Mouse (Mus musculus): ENCODE measurements around the gene Bcdin3d.

Bcdin3d gene

DNA sequence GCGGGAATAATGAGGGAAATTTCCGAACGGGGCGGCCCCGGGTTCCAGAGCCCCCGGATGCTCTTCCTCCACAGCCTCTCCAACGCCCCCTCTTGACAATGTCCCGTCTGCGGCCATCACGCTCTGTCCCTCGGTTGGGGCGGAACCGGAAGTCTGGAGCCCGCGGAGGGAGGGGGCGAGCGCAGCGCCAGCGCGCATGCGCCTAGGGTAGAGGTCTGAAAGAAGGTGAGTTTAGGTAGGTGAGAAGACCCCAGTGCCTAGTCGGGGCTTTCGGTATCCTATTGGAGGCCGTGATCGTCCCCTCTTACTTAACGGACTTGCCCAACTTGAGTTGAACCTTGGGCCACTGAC is at the start of gene Bcdin3d:
Gene Bcdin3d (minus strand): TSS at position 155 of the 351 bp plus-strand sequence.
- DNase-seq (ENCODE audit: low spot score in 2 of 2): peak; percentile 52 to 83

DNA sequence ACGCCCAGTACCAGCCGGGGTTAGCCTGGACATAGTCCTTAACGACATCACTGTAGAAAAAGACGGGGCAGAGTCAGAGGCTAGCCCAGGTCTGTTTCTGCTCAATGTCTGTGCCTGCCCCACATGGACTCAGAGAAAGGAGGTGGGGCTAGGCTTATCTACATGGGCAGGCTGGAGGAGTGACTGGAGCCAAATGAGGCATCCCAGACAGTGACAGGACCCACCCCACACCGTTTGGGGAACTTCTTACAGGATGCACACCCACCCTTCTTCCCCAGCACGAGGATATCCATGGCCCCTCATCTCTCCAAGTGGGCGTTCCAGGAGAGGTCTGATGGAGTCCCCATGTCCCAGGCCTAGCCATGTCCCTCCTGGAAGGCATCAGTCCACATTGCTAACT is 45.8 kb upstream of the Bcdin3d start:
- DNase-seq (ENCODE audit: low spot score in 2 of 2): no peak

DNA sequence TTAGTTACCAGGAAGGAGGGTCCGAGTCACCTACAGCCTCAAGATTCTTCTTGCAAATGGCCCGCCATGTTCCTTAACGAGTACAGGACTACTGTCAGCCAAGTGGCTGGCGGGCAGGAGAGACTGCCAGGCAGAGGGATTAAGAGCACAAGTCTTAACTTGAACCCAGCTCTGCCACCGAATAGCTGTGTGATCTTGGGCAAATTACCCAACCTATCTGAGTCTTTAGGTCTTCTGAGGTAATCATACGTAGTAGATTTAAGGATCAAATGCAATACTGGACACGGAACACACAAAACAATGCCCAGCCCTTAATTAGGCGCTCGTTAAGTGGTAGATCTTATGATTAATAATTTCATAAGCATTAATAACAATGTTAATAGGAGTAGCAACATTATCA is 45.1 kb upstream of the Bcdin3d start:
- no peak for DNase-seq (ENCODE audit: low spot score in 2 of 2)

DNA sequence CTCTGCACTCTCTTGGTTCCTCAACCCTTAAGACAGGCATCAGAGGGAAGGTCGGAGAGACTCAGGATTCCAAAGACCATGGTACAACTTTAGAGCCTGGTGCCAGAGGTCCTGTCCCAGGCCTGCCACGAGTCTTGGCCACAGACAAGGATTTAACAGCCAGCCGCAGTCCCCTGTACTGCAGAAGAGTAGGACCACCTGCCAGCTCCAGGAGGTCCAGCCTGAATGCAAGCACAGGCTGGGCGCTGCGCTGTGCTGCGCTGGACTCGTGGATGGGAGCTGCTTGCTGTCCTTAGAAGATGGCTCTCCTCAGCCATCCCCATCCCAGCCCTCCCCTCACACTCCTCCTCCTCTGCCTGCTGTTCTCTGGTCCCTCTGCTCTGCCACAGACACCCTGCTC is 43.2 kb upstream of the Bcdin3d start:
- DNase-seq (ENCODE audit: low spot score in 2 of 2): no peak

DNA sequence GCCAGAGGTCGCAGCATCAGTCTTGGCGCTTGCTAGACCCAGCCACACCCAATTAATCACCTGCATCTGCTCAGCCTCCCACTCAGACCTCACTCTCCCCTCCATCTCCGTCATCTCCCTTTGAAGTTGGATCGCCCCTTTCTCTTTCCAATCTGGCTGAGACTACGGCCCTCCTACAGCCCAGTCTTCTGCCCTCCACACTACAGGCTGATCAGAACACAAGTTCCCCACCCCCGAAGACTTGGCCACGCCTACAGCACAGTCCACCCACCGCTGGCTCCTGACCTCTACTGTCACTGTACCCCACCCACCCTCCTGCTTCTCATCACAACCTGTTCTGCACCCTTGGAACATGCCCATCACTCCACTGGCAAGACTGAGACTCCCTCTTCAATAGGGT is 42.2 kb upstream of the Bcdin3d start:
- DNase-seq (ENCODE audit: low spot score in 2 of 2): no peak

DNA sequence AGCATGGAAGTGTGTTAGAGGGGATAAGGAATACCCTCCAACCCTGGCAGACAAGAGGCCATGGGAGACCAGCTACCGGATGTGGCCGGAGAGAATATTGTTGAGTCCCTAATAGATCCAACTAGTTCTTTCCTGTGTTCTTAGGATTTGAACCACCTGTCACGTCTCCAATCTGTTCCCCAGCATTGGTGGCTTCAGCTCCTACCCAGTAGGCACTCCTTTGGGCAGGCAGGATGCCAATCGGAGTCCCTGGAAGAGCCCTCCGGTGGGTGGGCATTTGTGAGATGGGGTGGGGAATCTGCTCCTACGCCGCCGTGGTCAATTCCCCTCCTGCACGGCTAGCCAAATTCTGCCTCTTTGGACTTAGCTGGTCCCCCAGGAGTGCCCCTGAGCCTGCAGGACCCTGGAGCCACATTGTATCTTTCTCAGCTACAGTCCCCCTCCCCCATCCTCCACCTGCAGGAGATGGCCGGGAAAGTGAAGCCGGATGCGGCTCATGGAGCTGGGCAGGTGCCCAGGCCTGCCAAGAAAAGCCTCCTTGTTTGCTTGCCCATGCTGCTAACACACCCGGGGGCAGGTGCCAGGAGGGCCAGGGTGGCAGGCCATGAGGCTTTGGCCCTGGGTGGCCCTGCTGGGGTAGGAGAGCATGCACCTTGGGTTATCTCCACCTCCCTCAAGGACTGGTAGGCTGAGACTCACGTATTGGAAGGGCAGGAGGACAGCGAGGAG is 37.4 kb upstream of the Bcdin3d start:
- DNase-seq (ENCODE audit: low spot score in 2 of 2): no peak

DNA sequence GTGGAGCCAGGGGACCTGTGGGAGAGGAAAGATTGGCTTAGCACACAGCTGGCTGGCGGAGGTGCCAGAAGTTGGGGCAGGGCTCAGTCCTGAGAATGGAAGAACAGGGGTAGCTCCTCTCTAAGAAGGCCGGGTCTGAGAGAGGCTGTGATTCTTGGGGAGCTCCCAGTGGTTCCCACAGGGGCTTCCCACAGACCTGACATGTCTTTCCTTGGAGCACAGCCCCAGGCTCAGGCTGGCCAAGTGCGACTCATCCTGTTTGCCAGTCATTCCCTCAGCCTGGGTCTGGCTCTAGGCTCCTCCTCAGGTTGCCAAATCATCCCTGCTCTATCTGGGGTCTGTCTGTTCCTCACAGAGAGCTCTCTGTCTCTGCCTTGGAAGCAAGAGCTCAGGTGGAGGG is 36.1 kb upstream of the Bcdin3d start:
- DNase-seq (ENCODE audit: low spot score in 2 of 2): no peak

DNA sequence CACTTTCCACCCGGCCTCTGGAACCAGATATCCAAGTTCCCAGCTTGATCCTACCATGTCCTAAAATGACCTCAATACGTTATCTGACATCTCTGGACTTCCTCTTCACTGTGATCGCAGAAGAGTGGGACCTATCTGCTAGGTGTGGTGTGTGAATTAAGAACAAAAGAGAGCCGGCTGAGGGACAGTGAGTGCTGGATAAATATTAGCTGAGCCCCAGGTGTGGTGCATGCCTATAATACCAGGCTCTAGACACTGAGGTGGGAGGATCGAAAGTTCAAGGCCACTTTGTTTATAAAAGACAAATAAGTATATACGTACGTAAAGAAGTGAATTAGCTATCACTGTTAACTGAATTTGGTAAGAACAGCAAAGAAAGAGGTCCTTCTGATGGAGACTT is 35.3 kb upstream of the Bcdin3d start:
- DNase-seq (ENCODE audit: low spot score in 2 of 2): no peak

DNA sequence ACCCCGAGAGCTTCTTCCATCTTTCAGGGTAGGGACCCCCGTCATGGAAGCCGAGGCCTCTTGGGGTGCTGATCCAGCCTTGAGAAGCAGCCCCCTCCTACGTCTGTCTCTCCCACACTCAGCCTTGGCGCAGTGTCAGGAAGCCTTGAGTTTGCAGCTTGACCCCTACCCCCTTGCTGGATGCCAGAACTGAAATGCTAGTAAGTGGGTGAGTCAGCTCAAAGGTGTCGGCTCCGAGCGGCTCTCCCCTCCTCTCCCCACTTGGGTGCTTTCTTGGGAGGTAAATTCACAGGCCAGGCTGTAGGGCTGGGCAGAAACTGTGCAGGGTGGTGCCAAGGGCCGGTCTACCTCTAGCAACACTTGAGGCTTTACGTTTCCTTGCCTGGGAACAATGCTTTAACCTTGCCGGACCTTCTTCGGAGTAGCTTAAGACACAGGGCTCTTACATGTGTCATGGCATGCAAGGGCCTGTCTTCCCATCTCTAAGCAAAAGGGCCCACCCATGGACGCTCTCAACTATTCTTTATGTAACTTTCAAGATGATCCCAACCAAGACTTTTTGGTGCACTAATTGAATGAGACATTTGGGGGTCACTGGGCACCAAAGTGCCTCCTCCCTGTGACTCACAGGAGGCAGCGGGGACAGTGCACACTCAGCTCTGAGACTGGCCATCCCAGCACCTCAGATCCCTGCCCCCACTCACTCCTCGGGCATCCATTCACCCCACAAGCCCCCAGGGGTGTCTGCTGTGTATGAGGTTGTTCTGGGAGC is 31.0 kb upstream of the Bcdin3d start:
- no peak for DNase-seq (ENCODE audit: low spot score in 2 of 2)

DNA sequence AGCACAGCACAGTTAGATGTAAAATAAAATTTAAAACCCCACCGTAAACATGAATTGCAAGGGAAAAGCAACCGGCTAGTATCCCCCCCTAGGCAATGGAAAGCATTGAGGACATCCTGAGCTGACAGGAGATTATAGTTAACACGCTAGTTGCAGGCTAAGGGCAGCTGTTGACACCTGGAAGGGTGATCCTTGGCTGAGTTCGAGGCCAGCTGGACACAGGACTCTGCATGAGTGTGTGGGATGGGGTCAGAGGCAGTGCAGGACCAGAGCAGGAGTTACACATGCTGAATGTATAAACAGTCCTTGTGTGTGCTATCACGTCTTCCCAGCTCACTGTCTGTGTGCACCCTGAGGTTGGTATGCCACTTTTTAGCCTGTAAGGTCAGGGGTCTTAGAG is 28.7 kb upstream of the Bcdin3d start:
- DNase-seq (ENCODE audit: low spot score in 2 of 2): no peak

DNA sequence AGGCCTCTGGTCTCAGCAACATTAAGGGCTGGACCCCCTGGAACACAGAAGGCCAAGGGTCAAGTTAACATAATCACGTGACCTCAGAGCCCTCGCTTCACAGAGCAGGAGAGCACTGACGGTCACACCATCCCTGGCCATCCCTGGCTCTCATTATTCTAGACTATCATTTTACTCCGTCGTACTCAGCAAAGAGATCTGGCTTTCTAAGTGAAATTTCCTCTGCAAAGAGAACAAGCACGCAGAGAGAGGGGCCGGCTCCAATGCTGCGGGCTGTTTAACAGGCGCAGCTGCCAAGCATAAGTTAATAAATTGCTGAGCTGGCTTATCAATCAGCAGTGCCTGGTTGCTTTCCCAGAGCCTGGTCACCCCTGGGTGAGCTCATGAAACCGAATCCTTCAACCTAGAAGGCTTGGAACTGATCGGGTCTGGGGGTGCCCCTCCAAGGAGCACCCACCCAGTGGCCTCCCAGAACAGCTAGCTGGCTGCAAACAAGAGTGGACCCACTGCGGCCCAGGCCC is 27.8 kb upstream of the Bcdin3d start:
- no peak for DNase-seq (ENCODE audit: low spot score in 2 of 2)

DNA sequence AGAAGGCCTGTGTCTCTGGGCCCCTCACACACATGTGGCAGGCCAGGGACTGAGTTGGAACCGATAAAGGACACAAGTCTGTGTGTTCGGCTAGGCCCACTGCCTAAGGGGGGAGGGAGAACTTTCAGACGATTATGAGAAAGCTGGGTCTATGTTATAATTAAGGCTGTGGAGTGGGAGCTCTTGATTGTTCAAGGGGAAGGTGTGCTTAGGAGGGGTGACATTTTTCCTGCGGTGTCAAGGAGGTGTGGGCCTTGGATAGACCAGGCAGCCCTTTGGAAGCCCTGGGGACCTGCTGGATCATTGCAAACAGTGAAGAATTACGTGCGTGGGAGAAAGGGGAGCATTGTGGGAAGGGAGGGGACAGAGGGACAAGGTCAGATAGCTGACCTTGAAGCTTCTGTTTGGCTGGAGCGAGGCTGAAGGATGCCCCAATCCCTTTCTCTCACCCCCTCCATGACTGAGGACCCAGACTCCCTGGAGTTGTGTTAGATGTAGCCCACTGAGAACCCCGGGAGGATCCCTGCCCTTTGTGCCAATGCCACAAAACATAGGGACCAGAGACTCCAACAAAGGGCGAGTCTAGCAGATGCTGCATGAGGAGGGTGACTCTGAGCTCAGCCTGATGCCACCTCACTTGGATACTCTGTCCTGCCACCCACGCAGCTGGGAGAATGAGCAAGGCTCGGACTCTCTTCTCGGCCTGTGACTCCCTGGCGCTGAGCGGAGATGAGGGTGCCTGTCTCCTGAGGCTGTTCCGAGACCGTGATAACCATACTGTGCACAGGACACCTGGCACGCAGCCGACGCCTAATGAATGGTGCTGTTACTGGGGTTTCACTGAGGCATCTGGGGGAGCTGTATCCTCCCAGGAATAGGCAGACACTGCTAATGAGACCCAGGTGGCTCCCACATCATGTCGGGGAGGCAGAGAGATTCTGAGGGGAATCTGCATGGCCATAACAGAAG is 27.0 kb upstream of the Bcdin3d start:
- peak; percentile 68 to 75 for DNase-seq (ENCODE audit: low spot score in 2 of 2)

DNA sequence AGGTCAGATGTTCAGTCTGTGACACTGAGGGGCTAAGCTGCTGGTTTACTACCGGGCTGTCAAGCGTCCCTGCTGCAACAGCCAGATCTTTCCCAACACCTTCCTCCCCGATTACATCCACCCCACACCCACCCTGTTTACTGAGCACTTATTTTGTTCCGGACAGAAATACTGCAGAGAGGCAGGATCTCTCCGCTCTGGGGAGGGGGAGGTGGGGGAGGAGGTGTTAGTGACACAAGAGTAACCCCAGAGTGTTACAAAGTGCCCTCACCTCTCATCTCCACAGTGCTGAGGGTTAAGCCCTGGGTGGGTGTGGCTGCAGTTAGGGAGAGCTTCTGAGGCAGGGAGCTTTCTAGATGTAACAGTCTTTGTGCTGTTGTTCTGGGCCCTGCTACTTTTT is 25.8 kb upstream of the Bcdin3d start:
- DNase-seq (ENCODE audit: low spot score in 2 of 2): no peak

DNA sequence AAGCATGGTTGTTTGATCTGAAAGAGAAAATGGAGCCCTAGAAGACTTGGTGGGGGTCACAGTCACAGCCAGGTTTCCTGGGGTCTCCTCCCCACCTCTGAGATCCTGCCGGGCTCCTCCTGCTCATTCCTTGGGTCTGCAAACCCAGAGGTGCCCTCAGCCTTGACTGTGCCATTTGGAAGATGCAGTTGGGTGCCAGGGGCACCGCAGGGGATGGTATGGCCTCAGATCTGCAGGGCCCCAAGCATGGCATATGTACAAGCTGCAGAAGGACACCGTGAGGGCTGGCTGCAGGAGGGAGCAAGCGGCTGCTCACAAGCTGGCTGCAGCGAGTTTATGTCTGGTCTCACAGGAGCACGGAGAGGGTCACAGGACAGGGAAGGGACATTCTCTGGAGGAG is 25.2 kb upstream of the Bcdin3d start:
- DNase-seq (ENCODE audit: low spot score in 2 of 2): no peak

DNA sequence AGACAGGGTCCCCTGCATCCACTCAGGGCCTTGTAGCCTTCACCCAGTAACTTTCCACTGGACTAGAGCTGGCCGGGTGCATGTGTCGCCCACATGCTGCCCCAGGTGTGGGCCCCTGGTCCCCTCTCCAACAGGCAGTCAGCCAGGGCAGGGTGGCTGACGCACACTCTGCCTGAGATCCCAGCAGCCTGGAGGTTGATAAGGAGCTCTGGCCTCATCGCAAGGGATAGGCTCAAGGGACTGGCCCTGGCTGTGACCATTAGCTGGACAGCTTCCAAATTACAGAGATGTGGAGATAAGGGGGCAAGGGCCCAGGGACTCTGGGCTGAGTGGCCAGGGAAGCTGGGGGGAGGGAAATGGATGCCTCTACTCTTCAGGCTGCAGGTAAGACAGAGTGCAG is 24.3 kb upstream of the Bcdin3d start:
- DNase-seq (ENCODE audit: low spot score in 2 of 2): no peak

DNA sequence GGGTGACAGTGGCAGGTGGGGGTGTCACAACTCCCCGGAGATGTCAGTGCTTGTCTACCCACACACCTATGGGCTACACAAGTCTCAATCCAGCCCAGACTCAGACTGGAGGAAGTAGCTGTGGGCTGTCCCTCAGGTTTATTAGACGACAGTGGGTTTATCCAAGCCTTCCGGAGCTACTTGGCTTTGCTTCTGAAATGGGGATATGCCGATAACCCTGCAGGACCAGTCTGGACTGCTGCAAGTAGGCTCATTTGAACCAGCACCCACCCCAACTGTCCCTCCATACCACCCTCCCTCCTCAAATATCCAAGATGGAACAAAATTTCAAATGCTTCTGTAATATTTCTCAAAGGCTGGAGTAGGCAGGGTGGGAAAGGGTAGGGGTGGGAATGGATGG is 23.8 kb upstream of the Bcdin3d start:
- no peak for DNase-seq (ENCODE audit: low spot score in 2 of 2)

DNA sequence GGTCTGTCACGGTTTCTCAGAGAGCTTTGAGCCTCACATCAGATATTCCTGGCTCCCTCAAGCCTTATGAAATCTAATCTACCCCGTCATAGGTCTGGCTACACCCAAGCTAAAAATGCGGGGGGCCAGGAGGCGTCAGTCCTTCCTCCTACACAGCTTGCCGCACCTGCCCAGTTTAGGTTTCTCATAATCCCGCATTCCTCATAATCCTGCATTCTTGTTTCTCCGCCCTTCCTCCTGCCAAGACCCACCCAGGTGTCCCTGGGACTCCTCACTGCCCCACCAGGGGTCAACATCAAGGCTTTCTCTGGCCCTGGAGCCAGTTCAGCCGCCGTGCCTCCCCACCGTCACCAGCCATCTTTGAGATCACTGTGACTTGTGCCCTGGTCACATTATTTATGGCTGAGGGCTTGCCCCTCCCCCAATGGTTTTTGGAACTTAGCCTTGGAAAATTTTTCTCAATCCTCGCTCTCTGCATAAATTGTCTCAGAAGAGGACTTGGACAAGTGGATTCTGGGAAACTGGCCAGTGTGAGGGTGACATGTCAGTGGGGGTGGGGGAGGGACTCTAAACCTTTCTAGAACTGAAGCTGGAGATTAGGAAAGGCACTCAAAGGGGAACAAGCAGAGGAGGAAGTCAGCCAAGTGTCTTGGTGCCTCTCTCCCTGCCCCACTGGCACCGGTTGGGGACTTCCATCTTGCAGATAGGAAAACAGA is 23.2 kb upstream of the Bcdin3d start:
- DNase-seq (ENCODE audit: low spot score in 2 of 2): peak; percentile 55 to 80

DNA sequence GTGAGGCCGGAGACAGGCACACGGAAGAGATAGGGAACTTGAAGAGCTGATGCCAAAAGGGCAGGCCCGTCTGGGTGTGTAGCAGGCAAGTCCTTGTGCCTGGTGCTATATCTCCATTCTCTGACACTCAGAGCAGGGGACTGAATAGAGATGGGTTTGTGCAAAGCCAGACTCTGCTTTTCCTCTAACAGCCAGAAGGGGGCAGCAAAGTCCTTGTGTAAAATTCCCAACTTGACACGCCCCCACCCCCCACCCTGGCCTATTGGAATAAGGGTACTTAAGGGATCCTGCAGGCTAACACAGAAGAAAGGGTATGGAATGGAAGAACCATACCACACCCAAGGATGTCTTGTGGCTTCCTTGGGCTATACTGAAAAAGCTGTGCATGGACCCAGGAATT is 22.5 kb upstream of the Bcdin3d start:
- DNase-seq (ENCODE audit: low spot score in 2 of 2): peak in 1 of 2 experiments; percentile 75

DNA sequence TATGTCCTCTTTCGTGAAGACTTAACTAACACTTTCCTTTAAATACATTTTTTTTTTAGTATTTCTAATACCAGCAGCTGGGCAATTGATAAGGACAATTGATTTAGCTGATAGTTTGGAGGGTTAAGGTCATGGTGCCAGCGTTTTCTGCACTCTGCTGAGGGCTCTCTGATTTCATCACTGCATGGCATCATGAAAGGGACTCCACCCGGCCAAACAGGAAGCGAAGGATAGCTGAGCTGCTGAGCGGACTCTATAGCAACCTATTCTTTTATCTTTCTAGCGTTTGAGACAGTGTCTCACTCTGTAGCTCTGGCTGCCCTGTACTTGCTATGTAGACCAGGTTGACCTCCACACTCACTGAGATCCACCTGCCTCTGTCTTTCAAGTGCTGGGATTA is 10.2 kb upstream of the Bcdin3d start:
- no peak for DNase-seq (ENCODE audit: low spot score in 2 of 2)

DNA sequence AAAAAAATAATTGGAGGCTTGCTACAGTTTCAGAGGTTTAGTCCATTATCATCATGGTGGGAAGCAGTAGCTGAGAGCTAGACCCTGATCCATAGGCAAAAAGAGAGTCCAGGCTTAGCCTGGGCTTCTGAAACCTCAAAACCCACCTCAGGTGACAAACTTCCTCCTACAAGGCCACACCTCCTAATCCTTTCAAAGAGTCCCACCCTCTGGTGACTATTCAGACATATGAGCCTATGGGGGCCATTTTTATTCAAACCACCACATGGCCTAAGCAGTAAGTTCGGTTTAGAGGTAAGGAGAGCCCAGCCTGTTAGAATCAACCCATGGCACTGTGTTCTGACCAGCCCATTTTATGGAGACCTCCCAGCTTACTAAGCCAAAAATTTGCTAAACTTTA is 1.3 kb upstream of the Bcdin3d start:
- DNase-seq (ENCODE audit: low spot score in 2 of 2): no peak

DNA sequence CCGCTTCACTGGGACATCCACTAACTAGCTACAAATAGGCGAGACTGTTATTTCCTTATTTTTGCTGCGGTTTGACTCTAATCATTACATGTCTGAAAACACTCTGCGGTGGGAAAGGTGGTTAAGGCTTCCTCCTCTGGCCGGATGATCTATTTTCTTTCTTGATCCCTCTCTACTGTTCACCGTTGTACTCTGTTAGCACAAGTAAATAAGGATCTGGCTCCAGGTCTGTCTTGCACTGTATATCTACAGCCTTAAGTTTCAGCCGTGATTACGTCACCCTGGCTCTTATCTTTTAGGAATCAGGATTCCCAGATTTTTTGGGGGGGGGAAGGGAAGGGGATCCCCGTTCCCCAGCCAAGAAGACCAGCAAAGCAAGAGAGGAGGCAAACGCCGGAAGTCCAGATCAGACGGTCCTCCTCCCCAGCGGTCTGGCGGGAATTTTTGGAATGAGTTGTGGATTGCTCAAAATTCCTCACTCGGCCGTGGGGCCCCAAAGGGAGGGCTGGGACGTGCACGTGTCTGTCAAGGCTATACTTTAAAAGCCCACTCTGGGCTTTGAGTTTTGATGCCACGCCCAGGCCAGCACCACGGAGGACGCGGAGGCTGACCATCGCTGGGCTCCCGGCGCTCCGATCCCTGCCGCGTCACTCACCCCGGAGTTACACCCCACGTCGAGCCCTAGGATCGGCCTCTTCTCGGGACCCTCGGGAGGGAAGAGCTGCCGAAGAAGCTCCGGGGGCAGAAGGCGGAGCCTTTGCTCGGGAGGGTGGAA is 542 bp downstream of the Bcdin3d start:
- peak in 1 of 2 experiments; percentile 44 for DNase-seq (ENCODE audit: low spot score in 2 of 2)

Data from left cerebral cortex, adult 9 months (tissue).